Mouse (Mus musculus): ENCODE measurements around the gene Ifit3b.
"Not testable (repeated sequence)": the region's sequence is repeated elsewhere in the genome, so short reads cannot be mapped to it uniquely, and the experiment has no call there.

Ifit3b gene

GRCm38 (mm10) chr19:34601888-34602287 lies 5.9 kb upstream of the Ifit3b start, which contains the start of gene Ifit1bl1:
Gene Ifit1bl1, minus strand, starts transcription at chr19:34601956.
- not testable (repeated sequence) for ATAC-seq (ENCODE audit: insufficient number of reproducible peaks, low FRiP score, low TSS enrichment)

- no peak for ATAC-seq (ENCODE audit: insufficient number of reproducible peaks, low FRiP score, low TSS enrichment)
Measured at GRCm38 (mm10) chr19:34605472-34605871, 2.3 kb upstream of the Ifit3b start.

- not testable (repeated sequence) for ATAC-seq (ENCODE audit: insufficient number of reproducible peaks, low FRiP score, low TSS enrichment)
Measured at GRCm38 (mm10) chr19:34610118-34610517, 2.3 kb downstream of the Ifit3b start.

- not testable (repeated sequence) for ATAC-seq (ENCODE audit: insufficient number of reproducible peaks, low FRiP score, low TSS enrichment)
Measured at GRCm38 (mm10) chr19:34612243-34613001, 4.7 kb downstream of the Ifit3b start.

GRCm38 (mm10) chr19:34620871-34621270 lies 13.1 kb downstream of the Ifit3b start:
- no peak for ATAC-seq (ENCODE audit: insufficient number of reproducible peaks, low FRiP score, low TSS enrichment)

- ATAC-seq (ENCODE audit: insufficient number of reproducible peaks, low FRiP score, low TSS enrichment) = no peak
Measured at GRCm38 (mm10) chr19:34623781-34624180, 16.0 kb downstream of the Ifit3b start.

- ATAC-seq (ENCODE audit: insufficient number of reproducible peaks, low FRiP score, low TSS enrichment) = no peak
Measured at GRCm38 (mm10) chr19:34624663-34625062, 16.9 kb downstream of the Ifit3b start.

- ATAC-seq (ENCODE audit: insufficient number of reproducible peaks, low FRiP score, low TSS enrichment) = no peak
Measured at GRCm38 (mm10) chr19:34627496-34627895, 19.7 kb downstream of the Ifit3b start.

GRCm38 (mm10) chr19:34631487-34631886 lies 23.7 kb downstream of the Ifit3b start:
- ATAC-seq (ENCODE audit: insufficient number of reproducible peaks, low FRiP score, low TSS enrichment) = no peak

- no peak for ATAC-seq (ENCODE audit: insufficient number of reproducible peaks, low FRiP score, low TSS enrichment)
Measured at GRCm38 (mm10) chr19:34633484-34633883, 25.7 kb downstream of the Ifit3b start.

GRCm38 (mm10) chr19:34636933-34637557 lies 29.3 kb downstream of the Ifit3b start:
- no peak for ATAC-seq (ENCODE audit: insufficient number of reproducible peaks, low FRiP score, low TSS enrichment)

- ATAC-seq (ENCODE audit: insufficient number of reproducible peaks, low FRiP score, low TSS enrichment) = no peak
Measured at GRCm38 (mm10) chr19:34640623-34641022, 32.9 kb downstream of the Ifit3b start, which contains the start of the genes Ifit1bl2 and Ifit1. Gene Ifit1bl2, minus strand, starts transcription at chr19:34640743. Gene Ifit1, plus strand, starts transcription at chr19:34640871.

GRCm38 (mm10) chr19:34642616-34643015 lies 34.8 kb downstream of the Ifit3b start:
- no peak for ATAC-seq (ENCODE audit: insufficient number of reproducible peaks, low FRiP score, low TSS enrichment)

GRCm38 (mm10) chr19:34647630-34648029 lies 39.9 kb downstream of the Ifit3b start:
- ATAC-seq (ENCODE audit: insufficient number of reproducible peaks, low FRiP score, low TSS enrichment) = not testable (repeated sequence)

GRCm38 (mm10) chr19:34650276-34650675 lies 42.5 kb downstream of the Ifit3b start:
- no peak for ATAC-seq (ENCODE audit: insufficient number of reproducible peaks, low FRiP score, low TSS enrichment)

GRCm38 (mm10) chr19:34650997-34651396 lies 43.2 kb downstream of the Ifit3b start:
- no peak for ATAC-seq (ENCODE audit: insufficient number of reproducible peaks, low FRiP score, low TSS enrichment)

GRCm38 (mm10) chr19:34655227-34655805 lies 47.5 kb downstream of the Ifit3b start:
- no peak for ATAC-seq (ENCODE audit: insufficient number of reproducible peaks, low FRiP score, low TSS enrichment)

- no peak for ATAC-seq (ENCODE audit: insufficient number of reproducible peaks, low FRiP score, low TSS enrichment)
Measured at GRCm38 (mm10) chr19:34656511-34657298, 48.9 kb downstream of the Ifit3b start.

- peak; percentile 94 for ATAC-seq (ENCODE audit: insufficient number of reproducible peaks, low FRiP score, low TSS enrichment)
Measured at GRCm38 (mm10) chr19:34662067-34662507, 54.3 kb downstream of the Ifit3b start.

GRCm38 (mm10) chr19:34662740-34663139 lies 55.0 kb downstream of the Ifit3b start:
- no peak for ATAC-seq (ENCODE audit: insufficient number of reproducible peaks, low FRiP score, low TSS enrichment)
